Mouse (Mus musculus): ENCODE measurements around the gene Aqp3.

DNA sequence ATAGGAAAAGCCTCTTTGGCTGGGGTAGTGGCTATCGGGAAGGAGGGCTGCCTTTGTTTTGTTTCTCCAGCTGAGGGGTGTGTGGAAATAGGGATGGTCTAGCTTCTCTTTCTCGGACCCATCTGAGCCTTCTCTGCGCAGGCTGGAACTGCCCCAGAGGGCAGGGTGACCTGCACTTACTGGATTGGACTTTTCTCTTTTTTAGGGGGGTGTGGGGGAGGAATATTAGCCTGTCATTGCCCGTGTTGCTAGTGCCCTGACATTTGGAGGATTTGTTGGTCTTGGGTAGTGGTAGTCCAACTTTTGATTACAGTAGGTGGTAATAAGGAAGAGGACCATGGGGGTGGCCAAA is 38.4 kb upstream of the Aqp3 start:
- TF ChIP-seq MAZ (IDR thresholded peaks at IDR 0.05; ENCODE audit: low read depth, low read length) (no peak), EP300 (IDR thresholded peaks at IDR 0.05; ENCODE audit: low read depth in 1 of 2, low read length in 2 of 2) (no peak), CTCF (IDR thresholded peaks at IDR 0.05 in 2 of 3, conservative IDR thresholded peaks at IDR 0.05 in 1 of 3; ENCODE audit: control insufficient read depth in 1 of 3, insufficient read depth in 1 of 3, low read depth in 2 of 3, low read length in 3 of 3, poor library complexity in 1 of 3, severe bottlenecking in 1 of 3) (no peak), POLR2A (IDR thresholded peaks at IDR 0.05; ENCODE audit: control insufficient read depth in 1 of 2, insufficient read depth in 1 of 2, low read depth in 1 of 2, low read length in 2 of 2, poor library complexity in 1 of 2) (no peak)

All from MEL (cell line).